Mouse (Mus musculus) CH12.LX (cell line): ENCODE measurements around the gene Anxa11. TPM values are rescaled to one million over a fixed set of nuclear protein-coding genes. Genes with fewer than 3 reads are reported as not detected.

ENCODE experiments used
- DNase-seq: peaks from one replicate; pipeline ENCODE4 v3.0.0-alpha.2; 2013; ENCODE audit errors: extremely low read depth
- H3K27ac ChIP-seq: 2 replicates; pipeline ENCODE4 v1.5.1; 2012; ENCODE audit warnings: low read depth, mild to moderate bottlenecking, control low read depth, moderate library complexity; ENCODE audit not compliant: insufficient read depth
- H3K27me3 ChIP-seq: replicated peaks from 2 replicates; pipeline ENCODE3; 2012; ENCODE audit warnings: inconsistent platforms
- H3K36me3 ChIP-seq, 2 experiments: replicated peaks in 1 of 2; 2 replicates each; pipeline versions ENCODE3 to v1.6.1; 2012; ENCODE audit warnings: inconsistent platforms in 1 of 2, low read length in 1 of 2, mild to moderate bottlenecking in 1 of 2, mixed read lengths in 1 of 2, moderate library complexity in 1 of 2; ENCODE audit not compliant: control insufficient read depth in 1 of 2, insufficient read depth in 1 of 2
- H3K4me1 ChIP-seq, 2 experiments: 2 replicates each; pipeline ENCODE4 v1.6.1; 2012; ENCODE audit warnings: inconsistent platforms in 1 of 2, moderate library complexity in 1 of 2; ENCODE audit not compliant: insufficient read depth in 2 of 2, control insufficient read depth in 1 of 2
- H3K4me2 ChIP-seq: 2 replicates; pipeline ENCODE4 v1.6.1; 2012; ENCODE audit warnings: low read depth, mild to moderate bottlenecking, control low read depth; ENCODE audit not compliant: poor library complexity, insufficient read depth, severe bottlenecking
- H3K4me3 ChIP-seq, 3 experiments: fragments of 150-350 bp in 1 of 3; sonication (generic) in 1 of 3; replicated peaks in 1 of 3; 2 replicates each; pipeline versions ENCODE3 to v1.5.1; 2011 to 2012; ENCODE audit warnings: low read depth in 2 of 3, low read length in 2 of 3, mild to moderate bottlenecking in 2 of 3, moderate library complexity in 2 of 3, control low read depth in 1 of 3, improper control_type of control experiment in 1 of 3, inconsistent platforms in 1 of 3, mixed read lengths in 1 of 3; ENCODE audit not compliant: poor library complexity in 1 of 3
- H3K79me2 ChIP-seq: replicated peaks from 2 replicates; pipeline ENCODE4 v1.6.1; 2012; ENCODE audit warnings: mild to moderate bottlenecking, moderate library complexity; ENCODE audit not compliant: control insufficient read depth, poor library complexity, insufficient read depth, severe bottlenecking; ENCODE audit errors: extremely low read depth
- H3K9ac ChIP-seq: 2 replicates; pipeline ENCODE4 v1.6.1; 2012; ENCODE audit warnings: low read depth, mild to moderate bottlenecking, control low read depth, moderate library complexity; ENCODE audit not compliant: insufficient read depth
- H3K9me3 ChIP-seq: replicated peaks from 2 replicates; pipeline ENCODE3; 2012; ENCODE audit warnings: low read length, inconsistent platforms, mixed read lengths
- CHD1 ChIP-seq: IDR thresholded peaks from 2 replicates; pipeline ENCODE4 v1.6.1; 2012; ENCODE audit warnings: low read depth, low read length, improper control_type of control experiment, inconsistent platforms
- E2F4 ChIP-seq: IDR thresholded peaks from 2 replicates; pipeline ENCODE4 v1.6.1; 2011; ENCODE audit warnings: low read depth, low read length, improper control_type of control experiment; ENCODE audit not compliant: insufficient replicate concordance
- EP300 ChIP-seq: IDR thresholded peaks from 2 replicates; pipeline ENCODE4 v1.6.1; 2011; ENCODE audit warnings: low read length, improper control_type of control experiment
- ETS1 ChIP-seq: conservative IDR thresholded peaks from 2 replicates; pipeline ENCODE4 v1.6.1; 2012; ENCODE audit warnings: low read depth, mild to moderate bottlenecking, inconsistent platforms, low read length, improper control_type of control experiment, moderate library complexity
- GABPA ChIP-seq: IDR thresholded peaks from 2 replicates; pipeline ENCODE4 v1.6.1; 2012; ENCODE audit warnings: low read depth, low read length, improper control_type of control experiment, inconsistent platforms; ENCODE audit not compliant: insufficient replicate concordance
- JUN ChIP-seq: IDR thresholded peaks from 2 replicates; pipeline ENCODE4 v1.6.1; 2011; ENCODE audit warnings: low read depth, mild to moderate bottlenecking, low read length, improper control_type of control experiment, moderate library complexity; ENCODE audit not compliant: insufficient read depth
- MAX ChIP-seq: IDR thresholded peaks from 2 replicates; pipeline ENCODE4 v1.6.1; 2011; ENCODE audit warnings: low read length, improper control_type of control experiment
- MAZ ChIP-seq: IDR thresholded peaks from 2 replicates; pipeline ENCODE4 v1.6.1; 2012; ENCODE audit warnings: low read depth, mild to moderate bottlenecking, inconsistent platforms, low read length, improper control_type of control experiment, moderate library complexity
- RCOR1 ChIP-seq: conservative IDR thresholded peaks from 2 replicates; pipeline ENCODE4 v1.6.1; 2012; ENCODE audit warnings: low read depth, mild to moderate bottlenecking, inconsistent platforms, low read length, improper control_type of control experiment
- SIN3A ChIP-seq: IDR thresholded peaks from 2 replicates; pipeline ENCODE4 v1.6.1; 2012; ENCODE audit warnings: low read length, improper control_type of control experiment, inconsistent platforms
- ZC3H11A ChIP-seq: IDR thresholded peaks from 2 replicates; pipeline ENCODE4 v1.6.1; 2012; ENCODE audit warnings: low read depth, mild to moderate bottlenecking, inconsistent platforms, low read length, improper control_type of control experiment
- ZKSCAN1 ChIP-seq: IDR thresholded peaks from 2 replicates; pipeline ENCODE4 v1.6.1; 2012; ENCODE audit warnings: low read depth, inconsistent platforms, low read length, improper control_type of control experiment, borderline replicate concordance
- ZMIZ1 ChIP-seq: IDR thresholded peaks from 2 replicates; pipeline ENCODE4 v1.6.1; 2012; ENCODE audit warnings: low read depth, mild to moderate bottlenecking, inconsistent platforms, low read length, improper control_type of control experiment
- dilution Hi-C: fragments of 300-500 bp; cut with MboI; formaldehyde crosslinking; loops from 2 replicates; pipeline ENCODE4 v1.14.3; 2020; ENCODE audit warnings: low sequenced_read_pairs; ENCODE audit not compliant: extremely low pct_unique_long_range_greater_than_20kb, extremely low pct_ligation_motif_present
- in situ Hi-C: fragments of 300-500 bp; cut with MboI; formaldehyde crosslinking; loops from 3 replicates; pipeline ENCODE4 v1.14.3; 2019; ENCODE audit warnings: low sequenced_read_pairs, low pct_ligation_motif_present, low pct_unique_long_range_greater_than_20kb, mixed read lengths
- polyA plus RNA-seq: library from polyadenylated mRNA; unstranded; fragments of >175 nt; gene quantifications from 2 replicates; pipeline ENCODE4 v1.2.1, GENCODE M21; 2012; ENCODE audit warnings: low read depth; ENCODE audit not compliant: insufficient read length
- total RNA-seq, 2 experiments: library from RNA; depleted of rRNA; stranded (reverse); fragments of 300-350 nt in 1 of 2; fragments of >200 nt in 1 of 2; gene quantifications; 2 replicates each; pipeline ENCODE4 v1.2.3; 2012 to 2014

The Anxa11 gene
- total and polyA plus RNA-seq, 3 experiments = 5.0 to 35.0 (median 8.4) TPM

DNA sequence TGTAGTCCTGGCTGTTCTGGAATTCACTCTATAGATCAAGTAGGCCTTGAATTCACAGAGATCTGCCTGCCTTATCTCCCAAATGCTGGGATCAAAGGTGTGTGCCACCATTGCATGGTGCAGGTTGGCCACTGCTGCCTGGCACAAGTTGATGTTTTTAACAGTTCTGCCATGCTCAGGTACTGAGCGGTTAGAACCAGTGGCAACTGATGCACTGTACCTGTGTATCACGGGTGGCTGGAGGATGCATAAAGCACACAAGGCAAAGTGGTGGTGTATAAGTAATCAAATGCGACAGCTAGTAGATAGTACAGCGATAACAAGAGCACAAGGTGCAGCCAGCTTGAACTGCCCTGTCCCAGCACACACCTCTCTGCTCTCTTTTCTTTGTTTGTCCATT lies 2.4 kb downstream of the Anxa11 start (continued):
- TF ChIP-seq ZKSCAN1 (no peak), SIN3A (no peak), GABPA (no peak)

DNA sequence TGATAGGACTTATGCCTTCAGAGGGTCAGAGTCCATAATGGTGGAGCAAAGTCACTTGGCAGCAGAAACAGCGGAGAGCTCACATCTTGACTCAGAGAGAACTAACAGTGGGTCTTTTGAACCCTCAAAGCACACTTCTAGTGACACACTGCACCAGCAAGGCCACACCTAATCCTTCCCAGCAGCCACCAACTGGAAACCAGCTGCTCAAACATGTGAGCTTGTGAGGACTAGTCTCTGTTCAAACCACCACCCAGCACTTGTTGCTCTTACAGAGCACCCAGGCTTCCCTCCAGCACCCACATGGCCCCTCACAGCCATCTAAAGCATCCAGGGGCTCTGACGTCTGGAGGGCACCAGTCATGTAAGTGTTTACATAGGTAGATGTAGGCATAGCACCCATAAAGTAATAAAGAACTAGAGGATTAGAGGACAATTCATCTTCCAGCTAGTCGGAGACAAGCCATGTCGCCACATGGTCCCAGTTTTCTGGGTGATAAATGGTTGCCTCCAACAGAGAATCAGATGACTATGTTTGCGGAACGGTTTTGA lies 4.0 kb downstream of the Anxa11 start:
- H3K79me2 ChIP-seq = no peaks in the 10 kb centered on the region
- no peak for TF ChIP-seq E2F4
- TF ChIP-seq ETS1 = no peak
- TF ChIP-seq JUN = no peak
- no peak for TF ChIP-seq GABPA
- no peak for TF ChIP-seq EP300
- no peak for TF ChIP-seq MAX
- TF ChIP-seq ZC3H11A = no peak
- TF ChIP-seq SIN3A = no peak
- TF ChIP-seq RCOR1 = no peak
- TF ChIP-seq MAZ = no peak
- in situ Hi-C loops (no loop called here), dilution Hi-C loops (no loop called here)
- no peak overlapping the region for H3K4me3 ChIP-seq
- H3K4me2 ChIP-seq = no peak overlapping the region
- no peak overlapping the region for H3K27ac ChIP-seq
- H3K9ac ChIP-seq = no peak overlapping the region
- H3K27me3 ChIP-seq = no peaks in the 10 kb centered on the region
- peaks cover 2% of the 10 kb centered on the region for H3K9me3 ChIP-seq
- DNase-seq = no peak
- peaks cover 4 to 23% of the 10 kb centered on the region in 2 experiments for H3K4me1 ChIP-seq
- H3K36me3 ChIP-seq = peaks cover 0 to 22% of the 10 kb centered on the region in 2 experiments

DNA sequence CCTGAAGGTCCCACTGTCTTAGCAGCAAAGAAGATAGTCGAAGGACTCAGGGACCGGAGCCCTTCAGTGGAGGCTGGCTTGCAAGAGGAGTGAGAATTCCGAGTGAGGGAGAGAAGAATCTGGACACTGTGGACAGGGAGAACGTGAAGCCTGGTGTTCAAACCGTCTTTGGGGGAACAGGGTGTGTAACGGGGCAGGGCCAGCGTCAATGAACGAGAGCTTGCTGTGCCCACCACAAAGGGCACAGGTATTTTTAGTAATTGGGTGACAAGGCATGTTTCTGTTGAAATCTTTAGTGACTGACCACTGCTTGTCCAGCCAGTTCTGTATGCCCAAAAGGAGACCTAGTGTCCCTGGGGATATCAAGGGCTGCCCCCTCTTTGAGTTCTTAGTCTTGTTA lies 4.6 kb downstream of the Anxa11 start:
- H3K9me3 ChIP-seq = peaks cover 2% of the 10 kb centered on the region
- no peak overlapping the region for H3K4me2 ChIP-seq
- dilution Hi-C loops = no loop called here
- in situ Hi-C loops = no loop called here
- H3K36me3 ChIP-seq = peaks cover 0 to 22% of the 10 kb centered on the region in 2 experiments
- DNase-seq = no peak
- H3K27ac ChIP-seq = no peak overlapping the region
- TF ChIP-seq ZMIZ1 (no peak), CHD1 (no peak)
- H3K79me2 ChIP-seq = no peaks in the 10 kb centered on the region
- no peak overlapping the region for H3K9ac ChIP-seq
- H3K27me3 ChIP-seq = no peaks in the 10 kb centered on the region
- H3K4me1 ChIP-seq = peaks cover 4 to 17% of the 10 kb centered on the region in 2 experiments
- H3K4me3 ChIP-seq = no peak overlapping the region
